Mouse (Mus musculus) hindbrain, embryonic 11.5 days (tissue): ENCODE measurements at regions not wholly inside any gene's neighbourhood (a gene's known extent, or its start where the extent isn't known, plus 50 kb on each side); places are given as distances from the start of the nearest gene placed in this dataset.

Experiments
- ATAC-seq: fragments of 200-750 bp; cut with Nextera tagmentation; 2 replicates; pipeline ENCODE4 v1.8.0; 2017; ENCODE audit warnings: mild to moderate bottlenecking, moderate TSS enrichment, moderate library complexity; ENCODE audit not compliant: low FRiP score
- DNase-seq: peaks from one replicate; pipeline ENCODE4 v3.0.0-alpha.2; 2015; ENCODE audit warnings: low spot score
- H3K27ac ChIP-seq: fragments of 300-500 bp; sonication (generic); 2 replicates; pipeline ENCODE4 v1.5.1; 2014; ENCODE audit warnings: mild to moderate bottlenecking, low read depth, low read length
- H3K27me3 ChIP-seq: fragments of 300-500 bp; sonication (generic); 2 replicates; pipeline ENCODE4 v1.6.1; 2014; ENCODE audit warnings: mild to moderate bottlenecking, low read length, moderate library complexity, mixed read lengths; ENCODE audit not compliant: control insufficient read depth, insufficient read depth
- H3K36me3 ChIP-seq: fragments of 300-500 bp; sonication (generic); 2 replicates; pipeline ENCODE4 v1.6.1; 2014; ENCODE audit warnings: mild to moderate bottlenecking, low read length, moderate library complexity, mixed read lengths; ENCODE audit not compliant: control insufficient read depth, insufficient read depth
- H3K4me1 ChIP-seq: fragments of 300-500 bp; sonication (generic); replicated peaks from 2 replicates; pipeline ENCODE4 v1.6.1; 2014; ENCODE audit warnings: low read length, mixed read lengths; ENCODE audit not compliant: control insufficient read depth, insufficient read depth
- H3K4me2 ChIP-seq: fragments of 300-500 bp; sonication (generic); replicated peaks from 2 replicates; pipeline ENCODE4 v1.6.1; 2014; ENCODE audit warnings: mild to moderate bottlenecking, low read depth, low read length
- H3K4me3 ChIP-seq: fragments of 300-500 bp; sonication (generic); 2 replicates; pipeline ENCODE4 v1.5.1; 2014; ENCODE audit warnings: low read depth, low read length
- H3K9ac ChIP-seq: fragments of 300-500 bp; sonication (generic); 2 replicates; pipeline ENCODE4 v1.6.1; 2014; ENCODE audit warnings: low read depth, low read length
- H3K9me3 ChIP-seq: fragments of 300-500 bp; sonication (generic); 2 replicates; pipeline ENCODE4 v1.6.1; 2016; ENCODE audit warnings: low read length; ENCODE audit not compliant: control insufficient read depth
- WGBS: fragments of 180-500 bp; shearing (Covaris S2); extraction: QIAGEN DNeasy Blood & Tissue Kit; methylation state at CpG from one replicate; pipeline ENCODE4 v1.1.7; 2014; 5-methylcytosine and 5-hydroxymethylcytosine counted together

DNA sequence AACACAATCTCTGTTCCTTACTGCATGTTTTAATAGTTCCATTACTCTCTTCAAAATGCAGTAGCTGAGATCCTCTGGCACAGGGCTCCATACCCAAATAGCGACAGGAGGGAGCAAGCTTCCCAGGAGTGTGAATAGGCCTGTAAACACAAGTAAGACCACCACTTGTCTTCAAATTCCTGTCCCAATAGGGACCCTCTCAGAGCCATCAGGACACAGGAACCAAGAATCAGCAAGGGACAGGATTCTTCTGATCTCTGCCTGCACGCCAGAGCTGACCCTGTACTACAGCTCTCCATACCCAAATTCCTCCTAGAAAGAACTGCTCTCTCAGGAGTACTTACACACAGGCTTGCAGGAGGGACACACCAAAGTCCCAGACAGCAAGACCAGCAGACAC, 200.9 kb upstream of the Creb1 start:
- 85% methylated on average over 2 of the region's 2 CpGs for WGBS

DNA sequence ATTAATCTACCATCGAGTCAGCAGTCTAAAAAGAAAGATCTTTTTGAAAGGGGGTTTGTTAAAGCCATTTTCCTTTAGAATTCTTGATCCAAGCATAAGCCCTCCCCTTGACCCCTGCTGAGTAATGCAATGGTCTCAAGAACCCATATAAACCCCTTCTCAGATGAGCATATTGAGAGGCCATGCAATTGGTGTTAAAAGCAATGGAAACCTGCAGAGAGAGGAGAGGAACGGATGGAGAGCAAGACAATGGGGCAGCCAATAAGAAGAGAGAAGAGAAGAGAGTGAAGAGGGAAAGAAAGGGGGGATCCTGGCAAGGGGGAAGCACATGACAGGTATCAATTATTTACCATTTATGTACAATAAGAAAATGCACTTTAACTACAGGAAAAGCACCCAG, 201.7 kb upstream of the Creb1 start:
- 39% methylated on average over 2 of the region's 2 CpGs for WGBS
- Histone ChIP-seq H3K27ac (no peak overlapping the region), H3K4me3 (no peak overlapping the region), H3K27me3 (no peaks in the 10 kb centered on the region), H3K9ac (no peak overlapping the region), H3K9me3 (no peaks in the 10 kb centered on the region), H3K4me2 (no peak overlapping the region), H3K36me3 (no peaks in the 10 kb centered on the region), H3K4me1 (no peaks in the 10 kb centered on the region)
- ATAC-seq (no peak), DNase-seq (no peak)

More for the DNA sequence above, 200.9 kb upstream of the Creb1 start:
- H3K36me3 ChIP-seq = no peaks in the 10 kb centered on the region
- H3K27me3 ChIP-seq = no peaks in the 10 kb centered on the region
- ATAC-seq = no peak
- no peak overlapping the region for H3K4me3 ChIP-seq
- no peak overlapping the region for H3K27ac ChIP-seq
- H3K4me1 ChIP-seq = no peaks in the 10 kb centered on the region
- H3K9ac ChIP-seq = no peak overlapping the region
- DNase-seq = no peak
- no peaks in the 10 kb centered on the region for H3K9me3 ChIP-seq
- no peak overlapping the region for H3K4me2 ChIP-seq

DNA sequence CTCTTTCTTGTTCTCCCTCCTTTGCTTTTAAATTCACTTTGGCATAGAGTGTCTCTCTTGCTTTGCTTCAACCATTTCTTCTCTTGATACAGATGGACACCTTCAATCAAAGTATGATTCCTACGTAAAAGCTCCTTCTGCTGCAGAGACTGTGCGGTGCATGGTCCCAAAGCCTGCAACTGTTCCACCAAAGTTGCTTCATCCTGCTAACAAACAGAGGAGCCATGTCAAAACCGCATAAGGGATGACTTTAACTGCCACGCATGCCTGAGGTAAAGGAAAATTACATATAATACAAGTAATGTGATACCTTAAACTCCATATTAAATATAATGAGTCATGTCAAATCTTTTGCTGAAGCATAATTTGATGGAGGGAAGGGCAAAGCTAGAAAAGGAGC, 200.1 kb upstream of the Klf7 start:
- DNase-seq (no peak), ATAC-seq (no peak)
- no peak overlapping the region for H3K4me3 ChIP-seq
- no peaks in the 10 kb centered on the region for H3K9me3 ChIP-seq
- H3K9ac ChIP-seq = no peak overlapping the region
- WGBS = 87% methylated on average over 4 of the region's 4 CpGs
- no peak overlapping the region for H3K27ac ChIP-seq
- no peaks in the 10 kb centered on the region for H3K36me3 ChIP-seq
- H3K27me3 ChIP-seq = no peaks in the 10 kb centered on the region
- H3K4me2 ChIP-seq = no peak overlapping the region
- H3K4me1 ChIP-seq = no peaks in the 10 kb centered on the region

DNA sequence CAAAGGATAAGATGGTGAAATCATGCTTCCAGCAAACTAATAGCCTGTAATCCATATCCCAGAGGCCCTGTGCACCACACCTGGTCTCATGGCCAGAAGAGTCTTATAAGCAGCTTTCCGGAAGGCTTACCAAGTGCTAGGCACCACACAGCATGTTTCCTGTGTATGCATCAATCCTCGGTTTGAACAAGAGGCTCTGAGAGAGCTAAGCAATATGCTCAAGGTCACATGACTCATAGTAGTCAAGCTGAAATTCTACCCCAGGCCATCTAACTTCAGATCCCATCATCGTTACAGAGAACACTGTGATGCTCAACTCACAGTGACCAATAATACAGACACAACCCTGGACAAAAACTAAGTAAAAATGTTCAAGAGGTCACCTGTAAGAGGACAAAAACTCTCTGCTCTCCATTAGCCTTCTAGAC, 197.1 kb upstream of the Klf7 start:
- H3K36me3 ChIP-seq = no peaks in the 10 kb centered on the region
- no peaks in the 10 kb centered on the region for H3K9me3 ChIP-seq
- H3K4me2 ChIP-seq = no peak overlapping the region
- no peaks in the 10 kb centered on the region for H3K4me1 ChIP-seq
- DNase-seq (no peak), ATAC-seq (no peak)
- H3K27me3 ChIP-seq = no peaks in the 10 kb centered on the region
- no peak overlapping the region for H3K4me3 ChIP-seq
- H3K9ac ChIP-seq = no peak overlapping the region
- H3K27ac ChIP-seq = no peak overlapping the region
- WGBS = 82% methylated on average over 3 of the region's 3 CpGs

DNA sequence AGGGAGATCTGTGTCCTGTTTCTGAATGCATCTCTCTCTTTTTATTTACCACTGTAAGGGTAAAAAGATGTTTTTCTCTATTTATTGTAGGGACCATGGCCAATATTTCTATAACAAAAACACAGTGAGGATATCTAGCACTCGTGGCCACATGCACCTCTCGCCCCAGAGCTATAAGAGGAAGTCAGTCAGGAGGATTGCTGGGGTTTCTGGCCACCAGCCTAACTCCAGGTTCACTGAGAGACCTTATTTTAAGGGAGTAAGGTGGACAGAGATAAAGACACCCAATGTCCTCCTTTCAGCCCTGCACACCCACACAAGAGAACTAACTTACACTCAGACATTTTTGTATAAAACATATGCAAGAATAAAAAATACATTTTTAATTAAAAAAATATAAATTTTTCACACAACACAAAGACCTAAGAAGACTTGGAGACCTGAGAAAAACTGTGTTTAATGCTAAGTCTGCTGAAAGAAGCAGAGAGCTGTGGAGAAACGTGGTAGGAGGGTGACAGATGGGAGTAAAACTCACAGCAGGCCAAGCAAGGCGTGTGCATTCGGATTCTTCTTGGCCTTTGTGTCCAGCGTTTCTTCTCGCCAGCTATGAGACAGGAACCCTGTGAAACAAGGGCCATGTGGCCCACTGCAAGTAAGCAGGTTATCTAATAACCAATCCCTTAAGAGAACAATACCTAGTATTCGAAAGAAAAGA, 196.5 kb upstream of the Klf7 start:
- no peak overlapping the region for H3K4me3 ChIP-seq
- no peak overlapping the region for H3K4me2 ChIP-seq
- 75% methylated on average over 8 of the region's 8 CpGs for WGBS
- H3K36me3 ChIP-seq = no peaks in the 10 kb centered on the region
- DNase-seq (no peak), ATAC-seq (no peak)
- H3K27ac ChIP-seq = no peak overlapping the region
- no peaks in the 10 kb centered on the region for H3K9me3 ChIP-seq
- no peaks in the 10 kb centered on the region for H3K27me3 ChIP-seq
- no peaks in the 10 kb centered on the region for H3K4me1 ChIP-seq
- H3K9ac ChIP-seq = no peak overlapping the region

DNA sequence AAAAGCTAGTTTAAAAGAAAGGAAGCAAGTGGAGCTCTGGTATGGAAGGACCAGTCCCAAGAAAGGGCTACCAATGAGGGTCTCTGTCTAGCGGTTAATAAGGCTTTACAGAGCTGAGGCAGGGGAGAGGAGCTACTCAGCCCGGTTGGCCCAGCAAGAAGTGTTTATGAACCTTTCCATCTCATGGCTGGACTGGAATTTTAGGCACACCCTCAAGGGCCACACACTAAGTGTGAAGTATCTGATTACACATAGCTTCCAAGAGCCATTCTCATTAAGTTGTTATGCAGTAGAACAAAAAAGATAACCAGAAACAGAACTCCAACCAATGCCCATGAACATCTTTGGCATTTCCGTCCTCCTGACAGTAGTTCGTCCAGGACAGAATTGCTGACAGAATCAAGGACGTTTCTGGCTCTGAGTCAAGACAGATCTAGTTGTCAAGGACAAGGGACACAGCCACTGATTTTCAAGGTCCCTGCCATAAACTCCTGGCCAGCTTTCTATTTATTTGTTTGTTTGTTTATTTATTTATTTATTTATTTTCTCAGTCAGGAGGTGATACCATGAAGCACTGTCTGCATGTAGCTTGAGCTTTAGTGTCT, 195.1 kb upstream of the Klf7 start:
- H3K9ac ChIP-seq = no peak overlapping the region
- H3K27me3 ChIP-seq = no peaks in the 10 kb centered on the region
- H3K9me3 ChIP-seq = no peaks in the 10 kb centered on the region
- H3K36me3 ChIP-seq = no peaks in the 10 kb centered on the region
- DNase-seq (no peak), ATAC-seq (no peak)
- no peak overlapping the region for H3K4me2 ChIP-seq
- no peak overlapping the region for H3K27ac ChIP-seq
- no peak overlapping the region for H3K4me3 ChIP-seq
- no peaks in the 10 kb centered on the region for H3K4me1 ChIP-seq
- WGBS = 76% methylated on average over 5 of the region's 5 CpGs

DNA sequence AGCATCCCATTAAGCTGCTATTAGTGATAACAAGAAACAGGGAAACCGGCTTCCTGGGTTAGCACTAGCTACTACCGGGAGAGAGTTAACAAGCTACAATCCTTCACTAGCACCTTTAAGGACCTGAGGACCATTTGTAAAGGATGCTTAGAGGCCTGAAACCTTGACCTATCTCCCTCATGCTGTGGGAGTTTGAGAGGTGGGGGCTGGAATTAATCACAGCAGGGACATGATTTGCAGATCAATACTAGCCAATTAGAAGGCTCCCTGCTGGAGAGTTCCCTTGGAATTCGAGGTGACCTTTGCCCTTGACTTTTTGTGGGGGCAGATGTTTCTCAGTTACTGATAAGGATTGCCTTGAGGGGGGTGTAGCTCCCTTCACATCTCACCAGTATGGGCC, 189.3 kb upstream of the Klf7 start:
- Histone ChIP-seq H3K4me1 (no peaks in the 10 kb centered on the region), H3K9me3 (no peaks in the 10 kb centered on the region), H3K27me3 (no peaks in the 10 kb centered on the region), H3K36me3 (no peaks in the 10 kb centered on the region), H3K27ac (no peak overlapping the region), H3K4me2 (no peak overlapping the region), H3K4me3 (no peak overlapping the region), H3K9ac (no peak overlapping the region)
- ATAC-seq (peak; percentile 30; the same call in 1 of the 2 replicates), DNase-seq (no peak)
- 20% methylated on average over 3 of the region's 3 CpGs for WGBS

DNA sequence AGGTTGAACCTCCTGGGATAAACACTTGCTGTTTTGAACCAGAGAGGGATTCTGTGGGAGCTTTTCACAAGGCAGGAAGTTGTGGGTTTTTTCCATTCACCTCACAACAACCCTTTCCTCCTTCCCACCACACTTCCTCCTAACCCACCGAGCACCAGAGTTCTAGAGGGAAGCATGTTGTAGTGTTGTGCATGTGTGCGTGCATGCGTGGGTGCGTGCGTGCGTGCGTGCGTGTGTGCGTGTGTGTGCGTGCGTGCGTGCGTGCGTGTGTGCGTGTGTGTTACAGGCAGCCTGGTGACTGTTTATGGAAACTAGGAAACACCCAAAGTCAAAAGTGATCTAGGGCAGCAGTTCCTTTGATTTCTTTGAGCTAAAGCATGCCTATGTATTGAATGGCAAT, 186.5 kb upstream of the Klf7 start:
- Histone ChIP-seq H3K4me2 (no peak overlapping the region), H3K4me1 (no peaks in the 10 kb centered on the region), H3K27me3 (no peaks in the 10 kb centered on the region), H3K36me3 (no peaks in the 10 kb centered on the region), H3K9ac (no peak overlapping the region), H3K9me3 (no peaks in the 10 kb centered on the region), H3K4me3 (no peak overlapping the region), H3K27ac (no peak overlapping the region)
- ATAC-seq (no peak), DNase-seq (no peak)
- WGBS = 94% methylated on average over 15 of the region's 15 CpGs

DNA sequence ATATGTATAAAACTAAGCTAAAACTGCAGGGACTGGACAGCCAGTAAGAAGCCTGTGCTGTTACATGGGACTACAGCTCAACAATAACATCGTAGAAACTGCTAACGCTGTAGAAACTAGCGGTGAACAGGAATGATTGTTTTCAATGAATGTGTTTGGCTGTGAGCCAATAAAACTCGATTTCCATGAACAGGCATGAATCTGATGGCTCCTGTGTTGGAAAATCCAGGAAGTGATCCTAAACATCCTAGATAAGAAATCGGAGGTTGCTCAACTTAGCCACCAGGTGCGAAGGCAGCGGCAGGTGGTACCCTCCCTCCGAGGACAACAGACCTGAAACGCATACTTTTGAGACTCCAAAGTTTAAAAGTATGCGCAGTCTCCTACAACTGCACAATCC, 186.0 kb upstream of the Klf7 start:
- no peak overlapping the region for H3K4me3 ChIP-seq
- H3K4me1 ChIP-seq = no peaks in the 10 kb centered on the region
- 86% methylated on average over 10 of the region's 10 CpGs for WGBS
- ATAC-seq = no peak
- H3K27me3 ChIP-seq = no peaks in the 10 kb centered on the region
- DNase-seq = no peak
- no peak overlapping the region for H3K4me2 ChIP-seq
- H3K27ac ChIP-seq = no peak overlapping the region
- no peak overlapping the region for H3K9ac ChIP-seq
- H3K36me3 ChIP-seq = no peaks in the 10 kb centered on the region
- no peaks in the 10 kb centered on the region for H3K9me3 ChIP-seq
